Mouse (Mus musculus) MEL (cell line): ENCODE data around the gene Sds.

Source experiments
- BHLHE40 ChIP-seq: IDR thresholded peaks from 2 replicates; pipeline ENCODE4 v1.6.1; 2012; ENCODE audit warnings: low read depth, mild to moderate bottlenecking, inconsistent platforms, low read length, improper control_type of control experiment, borderline replicate concordance
- CTCF ChIP-seq, 3 experiments: IDR thresholded peaks in 2 of 3; conservative IDR thresholded peaks in 1 of 3; 2 replicates each; pipeline ENCODE4 v1.5.1; 2011 to 2012; ENCODE audit warnings: low read length in 3 of 3, low read depth in 2 of 3, mild to moderate bottlenecking in 2 of 3, improper control_type of control experiment in 1 of 3, inconsistent platforms in 1 of 3, mixed read lengths in 1 of 3, moderate library complexity in 1 of 3; ENCODE audit not compliant: control insufficient read depth in 1 of 3, insufficient read depth in 1 of 3, poor library complexity in 1 of 3, severe bottlenecking in 1 of 3
- EP300 ChIP-seq, 2 experiments: IDR thresholded peaks; 2 replicates each; pipeline ENCODE4 v1.6.1; 2011; ENCODE audit warnings: improper control_type of control experiment in 2 of 2, low read length in 2 of 2, low read depth in 1 of 2, mild to moderate bottlenecking in 1 of 2
- MAX ChIP-seq: IDR thresholded peaks from 2 replicates; pipeline ENCODE4 v1.6.1; 2011; ENCODE audit warnings: low read length, improper control_type of control experiment
- MXI1 ChIP-seq: IDR thresholded peaks from 2 replicates; pipeline ENCODE4 v1.6.1; 2011; ENCODE audit warnings: mild to moderate bottlenecking, low read depth, low read length, improper control_type of control experiment
- POLR2A ChIP-seq, 2 experiments: IDR thresholded peaks; 2 replicates each; pipeline ENCODE4 v1.6.1; 2011 to 2012; ENCODE audit warnings: low read length in 2 of 2, mild to moderate bottlenecking in 2 of 2, control low read depth in 1 of 2, improper control_type of control experiment in 1 of 2, low read depth in 1 of 2, moderate library complexity in 1 of 2; ENCODE audit not compliant: control insufficient read depth in 1 of 2, insufficient read depth in 1 of 2, poor library complexity in 1 of 2
- POLR2AphosphoS2 ChIP-seq: IDR thresholded peaks from 2 replicates; pipeline ENCODE4 v1.6.1; 2011; ENCODE audit warnings: low read length, improper control_type of control experiment
- SMC3 ChIP-seq: IDR thresholded peaks from 2 replicates; pipeline ENCODE4 v1.6.1; 2011; ENCODE audit warnings: low read depth, low read length, improper control_type of control experiment
- ZNF384 ChIP-seq: IDR thresholded peaks from 2 replicates; pipeline ENCODE4 v1.6.1; 2012; ENCODE audit warnings: low read depth, mild to moderate bottlenecking, inconsistent platforms, low read length, improper control_type of control experiment

GRCm38 (mm10) chr5:120428990-120429389, 47.3 kb upstream of the Sds start:
- TF ChIP-seq MAX (no peak), POLR2AphosphoS2 (no peak), POLR2A (IDR thresholded peaks at IDR 0.05; ENCODE audit: control insufficient read depth in 1 of 2, insufficient read depth in 1 of 2, low read depth in 1 of 2, low read length in 2 of 2, poor library complexity in 1 of 2) (no peak), ZNF384 (no peak), BHLHE40 (no peak), MXI1 (no peak), CTCF (IDR thresholded peaks at IDR 0.05 in 2 of 3, conservative IDR thresholded peaks at IDR 0.05 in 1 of 3; ENCODE audit: control insufficient read depth in 1 of 3, insufficient read depth in 1 of 3, low read depth in 2 of 3, low read length in 3 of 3, poor library complexity in 1 of 3, severe bottlenecking in 1 of 3) (no peak), EP300 (IDR thresholded peaks at IDR 0.05; ENCODE audit: low read depth in 1 of 2, low read length in 2 of 2) (no peak), SMC3 (no peak)
